Mouse (Mus musculus) testis, adult 2 months (tissue): ENCODE results near the gene Ctse. TPM values are rescaled to one million over a fixed set of nuclear protein-coding genes. Genes with fewer than 3 reads are reported as not detected.

Source experiments
- H3K27ac ChIP-seq: fragments of 200-500 bp; 2 replicates; pipeline ENCODE4 v1.5.1; 2012; ENCODE audit warnings: low read depth, low read length; ENCODE audit not compliant: control insufficient read depth, insufficient read depth
- H3K27me3 ChIP-seq: fragments of 200-500 bp; 2 replicates; pipeline ENCODE4 v1.6.1; 2012; ENCODE audit warnings: mild to moderate bottlenecking, low read length, moderate library complexity; ENCODE audit not compliant: control insufficient read depth, insufficient read depth
- H3K36me3 ChIP-seq: fragments of 200-500 bp; 2 replicates; pipeline ENCODE4 v1.6.1; 2012; ENCODE audit warnings: mild to moderate bottlenecking, low read length; ENCODE audit not compliant: control insufficient read depth, insufficient read depth
- H3K4me1 ChIP-seq: fragments of 200-500 bp; 2 replicates; pipeline ENCODE4 v1.6.1; 2012; ENCODE audit warnings: low read length; ENCODE audit not compliant: control insufficient read depth, insufficient read depth
- H3K4me3 ChIP-seq: fragments of 200-500 bp; 2 replicates; pipeline ENCODE4 v1.5.1; 2012; ENCODE audit warnings: low read depth, mild to moderate bottlenecking, low read length, moderate library complexity, mixed read lengths; ENCODE audit not compliant: control insufficient read depth
- CTCF ChIP-seq: fragments of 200-500 bp; IDR thresholded peaks from 2 replicates; pipeline ENCODE4 v1.5.1; 2012; ENCODE audit warnings: low read depth, mild to moderate bottlenecking, inconsistent platforms, low read length, moderate library complexity; ENCODE audit not compliant: control insufficient read depth, insufficient read depth, insufficient replicate concordance
- POLR2A ChIP-seq: fragments of 200-500 bp; IDR thresholded peaks from 2 replicates; pipeline ENCODE4 v1.6.1; 2012; ENCODE audit warnings: low read depth, mild to moderate bottlenecking, inconsistent platforms, low read length, moderate library complexity; ENCODE audit not compliant: control insufficient read depth
- polyA plus RNA-seq: library from polyadenylated mRNA; depleted of rRNA; stranded (reverse); fragments of >200 nt; gene quantifications from 2 replicates; pipeline ENCODE4 v1.2.3, GENCODE M21; 2012; rRNA removed

Gene Ctse
- 0.07 and 0.32 TPM in 2 replicates for polyA plus RNA-seq

- Histone ChIP-seq H3K4me1 (no peaks in the 10 kb centered on the region), H3K4me3 (no peak within 1 kb of the TSS), H3K27me3 (no peaks in the 10 kb centered on the region), H3K36me3 (no peaks in the 10 kb centered on the region), H3K27ac (no peak within 1 kb of the TSS)
- TF ChIP-seq POLR2A = no peak
- TF ChIP-seq CTCF = no peak
These were observed at the start of gene Ctse for GRCm38 (mm10) chr1:131637791-131638540. Gene Ctse (plus strand): TSS chr1:131638306.

GRCm38 (mm10) chr1:131598905-131599304, 39.2 kb upstream of the Ctse start, which contains the start of gene Avpr1b:
Gene Avpr1b (plus strand): TSS chr1:131599239.
- TF ChIP-seq POLR2A = no peak
- TF ChIP-seq CTCF = no peak
- H3K4me3 ChIP-seq = no peak within 1 kb of the TSS
- peaks cover 3% of the 10 kb centered on the region; the same call in 1 of the 2 replicates for H3K4me1 ChIP-seq
- no peak within 1 kb of the TSS for H3K27ac ChIP-seq
- no peaks in the 10 kb centered on the region for H3K27me3 ChIP-seq
- H3K36me3 ChIP-seq = no peaks in the 10 kb centered on the region

DNA sequence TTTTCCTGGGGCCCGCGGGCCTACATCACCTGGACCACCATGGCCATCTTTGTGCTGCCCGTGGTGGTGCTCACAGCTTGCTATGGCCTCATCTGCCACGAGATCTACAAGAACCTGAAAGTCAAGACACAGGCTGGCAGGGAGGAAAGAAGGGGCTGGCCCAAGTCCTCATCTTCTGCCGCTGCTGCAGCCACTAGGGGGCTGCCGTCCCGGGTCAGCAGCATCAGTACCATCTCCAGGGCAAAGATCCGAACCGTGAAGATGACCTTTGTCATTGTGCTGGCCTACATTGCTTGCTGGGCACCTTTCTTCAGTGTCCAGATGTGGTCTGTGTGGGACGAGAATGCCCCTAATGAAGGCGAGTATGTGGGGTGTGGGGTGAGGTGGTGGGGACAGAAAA, 37.8 kb upstream of the Ctse start:
- no peaks in the 10 kb centered on the region for H3K27me3 ChIP-seq
- no peak overlapping the region for H3K4me3 ChIP-seq
- H3K36me3 ChIP-seq = no peaks in the 10 kb centered on the region
- no peak overlapping the region for H3K27ac ChIP-seq
- TF ChIP-seq POLR2A = no peak
- TF ChIP-seq CTCF = peak; percentile 18; the same call in 1 of the 2 replicates
- peaks cover 3% of the 10 kb centered on the region; the same call in 1 of the 2 replicates for H3K4me1 ChIP-seq

- H3K27me3 ChIP-seq = no peaks in the 10 kb centered on the region
- no peak overlapping the region for H3K4me3 ChIP-seq
- H3K4me1 ChIP-seq = no peaks in the 10 kb centered on the region
- no peaks in the 10 kb centered on the region for H3K36me3 ChIP-seq
- TF ChIP-seq CTCF = no peak
- no peak for TF ChIP-seq POLR2A
- no peak overlapping the region for H3K27ac ChIP-seq
These were observed 31.4 kb upstream of the Ctse start for GRCm38 (mm10) chr1:131606719-131607118.

- Histone ChIP-seq H3K27me3 (no peaks in the 10 kb centered on the region), H3K36me3 (no peaks in the 10 kb centered on the region), H3K4me3 (no peak overlapping the region), H3K4me1 (peaks cover 9% of the 10 kb centered on the region), H3K27ac (no peak overlapping the region)
- TF ChIP-seq POLR2A (no peak), CTCF (no peak)
These were observed 25.4 kb upstream of the Ctse start for GRCm38 (mm10) chr1:131612556-131613155.

GRCm38 (mm10) chr1:131613361-131614133, 24.6 kb upstream of the Ctse start:
- no peak overlapping the region; the same call in 1 of the 2 replicates for H3K4me3 ChIP-seq
- no peaks in the 10 kb centered on the region for H3K36me3 ChIP-seq
- H3K27ac ChIP-seq = no peak overlapping the region
- H3K27me3 ChIP-seq = no peaks in the 10 kb centered on the region
- TF ChIP-seq CTCF (peak; percentile 55; the same call in 1 of the 2 replicates), POLR2A (no peak)
- peaks cover 9% of the 10 kb centered on the region for H3K4me1 ChIP-seq

- H3K36me3 ChIP-seq = no peaks in the 10 kb centered on the region
- peaks cover 9% of the 10 kb centered on the region for H3K4me1 ChIP-seq
- no peak overlapping the region for H3K4me3 ChIP-seq
- TF ChIP-seq POLR2A (no peak), CTCF (no peak)
- H3K27ac ChIP-seq = no peak overlapping the region
- no peaks in the 10 kb centered on the region for H3K27me3 ChIP-seq
These were observed 23.5 kb upstream of the Ctse start for GRCm38 (mm10) chr1:131614641-131615040.
